Mouse (Mus musculus): ENCODE measurements around the gene Fv1. TPM values are rescaled to one million over a fixed set of nuclear protein-coding genes. Genes with fewer than 3 reads are reported as not detected.

The Fv1 gene
- polyA plus RNA-seq, 1 experiment from 2014 or later: 10.4 TPM

DNA sequence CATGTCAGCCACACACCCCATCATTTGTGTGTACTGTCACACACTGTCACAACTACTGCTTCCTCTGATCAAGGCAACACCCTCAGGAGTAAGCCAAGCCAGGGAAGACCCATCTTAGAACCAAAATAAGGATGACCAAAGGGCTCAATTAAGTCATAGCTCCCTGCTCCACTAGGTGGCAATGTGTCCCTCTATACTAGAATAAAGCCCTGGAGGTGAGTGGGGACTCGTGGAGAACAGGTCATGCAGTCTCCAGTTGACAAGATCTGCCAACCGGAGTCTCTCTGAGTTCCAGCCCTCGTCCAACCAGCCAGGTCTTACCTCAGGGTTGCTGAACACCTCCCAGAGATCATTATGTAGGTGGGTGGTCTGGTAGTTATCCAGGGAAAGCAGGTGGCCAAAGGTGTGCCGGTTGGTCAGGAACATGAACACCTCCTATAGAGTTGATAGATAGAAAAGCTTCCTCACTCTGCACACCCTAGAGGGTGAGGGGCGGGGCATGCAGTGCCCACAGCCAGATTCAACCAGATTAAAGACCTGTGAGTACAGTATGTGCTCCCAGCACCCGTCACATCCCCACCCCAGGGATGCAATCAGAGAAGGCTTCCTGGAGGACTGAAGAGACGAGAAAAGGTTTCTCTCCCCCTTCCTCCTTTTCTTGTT, 49.8 kb downstream of the Fv1 start:
- H3K27me3 ChIP-seq (ENCODE audit: control insufficient read depth, insufficient read depth, low read length): no peaks in the 10 kb centered on the region
- H3K9me3 ChIP-seq (replicated peaks; ENCODE audit: control insufficient read depth, low read length): no peaks in the 10 kb centered on the region
- WGBS: 56% methylated on average over 7 of the region's 7 CpGs
- H3K36me3 ChIP-seq (ENCODE audit: control insufficient read depth, insufficient read depth, low read length): no peaks in the 10 kb centered on the region
- no peaks in the 10 kb centered on the region for H3K4me1 ChIP-seq (ENCODE audit: control insufficient read depth, insufficient read depth, low read length)
- H3K9ac ChIP-seq (ENCODE audit: low read length): no peak overlapping the region
- H3K27ac ChIP-seq (ENCODE audit: low read length): no peak overlapping the region
- no peak overlapping the region for H3K4me2 ChIP-seq (ENCODE audit: low read depth, low read length)
- ATAC-seq (ENCODE audit: insufficient read depth, low FRiP score): no peak
- H3K4me3 ChIP-seq (replicated peaks; ENCODE audit: low read length): no peak overlapping the region

Other genes with a start within 250 kb of the Fv1 start
- gene Zfp979, start 226.5 kb upstream of the Fv1 start, polyA plus RNA-seq (2015; fragmentation: Nextera tagmentation; extraction: Ambion mirVana): 2.0 and 2.6 TPM in 2 replicates
- gene Zfp534, start 166.4 kb upstream of the Fv1 start, polyA plus RNA-seq (2015; fragmentation: Nextera tagmentation; extraction: Ambion mirVana): not detected in 2 replicates
- 8.7 and 9.3 TPM in 2 replicates for gene Zfp984, start 59.2 kb upstream of the Fv1 start, polyA plus RNA-seq (2015; fragmentation: Nextera tagmentation; extraction: Ambion mirVana)
- gene Zfp933, start 20.6 kb upstream of the Fv1 start, polyA plus RNA-seq (2015; fragmentation: Nextera tagmentation; extraction: Ambion mirVana): 4.4 and 6.2 TPM in 2 replicates
- gene Miip, start 163 bp upstream of the Fv1 start, polyA plus RNA-seq (2015; fragmentation: Nextera tagmentation; extraction: Ambion mirVana): 35.3 and 37.4 TPM in 2 replicates
- gene Mfn2, start 35.7 kb downstream of the Fv1 start, polyA plus RNA-seq (2015; fragmentation: Nextera tagmentation; extraction: Ambion mirVana): 43.0 and 47.4 TPM in 2 replicates
- 56.2 and 56.4 TPM in 2 replicates for gene Plod1, start 67.8 kb downstream of the Fv1 start, polyA plus RNA-seq (2015; fragmentation: Nextera tagmentation; extraction: Ambion mirVana)
- 5.8 and 7.5 TPM in 2 replicates for gene 2510039O18Rik, start 71.9 kb downstream of the Fv1 start, polyA plus RNA-seq (2015; fragmentation: Nextera tagmentation; extraction: Ambion mirVana)
- gene Nppb, start 116.8 kb downstream of the Fv1 start, polyA plus RNA-seq (2015; fragmentation: Nextera tagmentation; extraction: Ambion mirVana): not detected in 2 replicates
- 0.18 TPM in 1 of 2 replicates, not detected in the other for gene Nppa, start 131.7 kb downstream of the Fv1 start, polyA plus RNA-seq (2015; fragmentation: Nextera tagmentation; extraction: Ambion mirVana)
- gene Clcn6, start 169.8 kb downstream of the Fv1 start, polyA plus RNA-seq (2015; fragmentation: Nextera tagmentation; extraction: Ambion mirVana): 5.7 and 6.1 TPM in 2 replicates
- gene Mthfr, start 170.1 kb downstream of the Fv1 start, polyA plus RNA-seq (2015; fragmentation: Nextera tagmentation; extraction: Ambion mirVana): 26.0 and 26.7 TPM in 2 replicates
- 16.5 and 16.9 TPM in 2 replicates for gene Agtrap, start 219.1 kb downstream of the Fv1 start, polyA plus RNA-seq (2015; fragmentation: Nextera tagmentation; extraction: Ambion mirVana)